8 mouse cellular contexts compared by ENCODE assay signal in the genomic region with DNA sequence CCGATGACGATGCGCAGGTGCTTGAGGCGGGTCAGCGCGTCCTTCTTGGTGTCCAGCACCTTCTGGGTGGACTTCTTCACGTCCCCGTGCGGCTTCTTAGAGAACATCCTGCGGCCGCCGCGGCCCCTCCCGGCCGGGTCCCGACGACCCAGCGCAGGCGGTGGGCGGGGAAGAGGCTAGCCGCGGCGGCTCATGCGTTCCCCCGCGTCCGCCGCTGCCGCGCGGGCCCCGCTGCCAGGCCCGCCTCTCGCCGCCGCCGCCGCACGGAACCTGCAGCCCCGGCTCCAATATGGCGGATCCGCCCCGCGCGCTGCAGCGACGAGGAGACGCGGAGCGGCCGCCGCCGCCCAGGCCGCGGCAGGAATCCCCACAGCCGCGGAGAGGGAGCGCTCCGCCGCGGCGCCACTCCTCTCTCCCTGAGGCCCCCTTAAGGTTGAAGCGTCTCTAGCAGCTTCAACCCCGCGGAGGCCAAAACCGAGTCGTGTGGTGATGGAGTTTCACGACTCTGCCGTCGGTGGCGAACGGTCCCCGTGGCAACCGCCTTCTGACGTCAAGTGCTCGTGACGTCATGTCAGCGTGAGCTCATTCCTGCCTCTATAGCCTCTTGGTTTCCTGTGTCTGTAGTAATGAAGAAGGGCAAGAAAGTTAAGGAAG. TPM values are rescaled to one million over a fixed set of nuclear protein-coding genes. Genes with fewer than 3 reads are reported as not detected.
A peak's percentile ranks its signal among the peaks of the same experiment; 100 is the strongest.
DNase-seq lines count a peak whose midpoint lies in the region; ATAC-seq and TF ChIP-seq lines count a peak whose summit lies in the region.

A gene (minus strand): TSS at position 507 of the 654 bp plus-strand sequence.

- peak; percentile 84 for DNase-seq in G1E (ENCODE audit: low spot score)
- DNase-seq in cerebellum, adult 18-20 months: peak; percentile 84 to 87
- DNase-seq in forebrain, postnatal 0 days: peak; percentile 97
- DNase-seq in heart, postnatal 4 days: peak; percentile 92
- peak; percentile 85 to 86 for DNase-seq in layer of hippocampus, adult 8-10 months (ENCODE audit: low spot score in 2 of 2)
- peak; percentile 74 for DNase-seq in ovary, adult 18-20 months (ENCODE audit: low spot score)
- peak; percentile 96 for DNase-seq in thymus, postnatal 0 days (ENCODE audit: low spot score)

- peak; percentile 94 for ATAC-seq in G1E (ENCODE audit: extremely low read depth, insufficient number of reproducible peaks, low FRiP score, poor library complexity, severe bottlenecking)
- peak; percentile 98 for ATAC-seq in forebrain, postnatal 0 days
- ATAC-seq in lung, embryonic 15.5 days (ENCODE audit: borderline replicate concordance, extremely low read depth, low FRiP score, low TSS enrichment): peak; percentile 95

- H3K4me2 ChIP-seq in forebrain, postnatal 0 days (ENCODE audit: low read depth): peak within 1 kb of the TSS; percentile 69
- peak within 1 kb of the TSS; percentile 75 for H3K4me2 ChIP-seq in lung, embryonic 15.5 days

- peaks cover 3% of the 10 kb centered on the region for H3K9me3 ChIP-seq in G1E (replicated peaks)
- no peaks in the 10 kb centered on the region for H3K9me3 ChIP-seq in forebrain, postnatal 0 days (ENCODE audit: low read length)
- no peaks in the 10 kb centered on the region for H3K9me3 ChIP-seq in lung, embryonic 15.5 days

- 0 out of 2 replicates have a peak, but pooled peaks cover 3% of the 10 kb centered on the region for H3K27me3 ChIP-seq in G1E (ENCODE audit: insufficient read depth, low read length)
- H3K27me3 ChIP-seq in forebrain, postnatal 0 days (ENCODE audit: insufficient read depth, low read length): no peaks in the 10 kb centered on the region
- no peaks in the 10 kb centered on the region for H3K27me3 ChIP-seq in lung, embryonic 15.5 days

- peaks cover 41% of the 10 kb centered on the region for H3K4me1 ChIP-seq in G1E (ENCODE audit: insufficient read depth, low read depth, low read length)
- H3K4me1 ChIP-seq in forebrain, postnatal 0 days (ENCODE audit: insufficient read depth): 0 out of 2 replicates have a peak, but pooled peaks cover 7% of the 10 kb centered on the region
- H3K4me1 ChIP-seq in lung, embryonic 15.5 days: no peaks in the 10 kb centered on the region

- H3K27ac ChIP-seq in forebrain, postnatal 0 days (ENCODE audit: low read depth, low read length): peak within 1 kb of the TSS; percentile 94
- peak within 1 kb of the TSS; percentile 94 for H3K27ac ChIP-seq in lung, embryonic 15.5 days

- peak within 1 kb of the TSS; percentile 87 for H3K4me3 ChIP-seq in G1E (ENCODE audit: low read depth, low read length)
- H3K4me3 ChIP-seq in forebrain, postnatal 0 days (ENCODE audit: low read depth, low read length): peak within 1 kb of the TSS; percentile 90
- H3K4me3 ChIP-seq in lung, embryonic 15.5 days: peak within 1 kb of the TSS; percentile 84

- no peak for TF ChIP-seq CTCF in G1E (IDR thresholded peaks at IDR 0.05; ENCODE audit: low read depth, low read length)
- peak; percentile 68 for TF ChIP-seq CTCF in forebrain, postnatal 0 days (IDR thresholded peaks at IDR 0.05; ENCODE audit: low read depth)

- peaks cover 5% of the 10 kb centered on the region for H3K36me3 ChIP-seq in G1E (replicated peaks)
- H3K36me3 ChIP-seq in forebrain, postnatal 0 days (ENCODE audit: insufficient read depth): no peaks in the 10 kb centered on the region
- no peaks in the 10 kb centered on the region for H3K36me3 ChIP-seq in lung, embryonic 15.5 days

- H3K9ac ChIP-seq in forebrain, postnatal 0 days: peak within 1 kb of the TSS; percentile 91
- H3K9ac ChIP-seq in lung, embryonic 15.5 days: peak within 1 kb of the TSS; percentile 85

- under 1% methylated on average over 75 of the region's 78 CpGs for WGBS in forebrain, postnatal 0 days
- under 1% methylated on average over 61 of the region's 78 CpGs for WGBS in lung, embryonic 15.5 days

RNA-seq across cellular contexts. Expression of the gene that starts here (rescaled TPM):
- 169 and 177 TPM in 2 replicates for total RNA-seq in G1E (2014; fragmentation: Nextera tagmentation)
- 49.1 and 57.9 TPM in 2 replicates for total RNA-seq in G1E (2017)
- polyA plus RNA-seq in G1E (2012): 13.3 and 13.6 TPM in 2 replicates
- total RNA-seq in forebrain, postnatal 0 days (2014; rRNA removed): 88.4 and 107 TPM in 2 replicates
- polyA plus RNA-seq in forebrain, postnatal 0 days (2015; fragmentation: Nextera tagmentation; extraction: Ambion mirVana): 9.9 and 14.8 TPM in 2 replicates
- 10 to 100 TPM; 46.7 to 54.8 TPM for total RNA-seq in heart, postnatal 4 days (2021)
- 100 to 1,000 TPM in 3 of 4 experiments, 10 to 100 TPM in 1; 98.5 to 138 (median 121) TPM for total RNA-seq in layer of hippocampus, adult 8-10 months (2022)
- 14.9 and 18.2 TPM in 2 replicates for polyA plus RNA-seq in lung, embryonic 15.5 days (2015; fragmentation: Nextera tagmentation; extraction: Ambion mirVana)
- 14.4 and 15.7 TPM in 2 replicates for polyA plus RNA-seq in thymus, postnatal 0 days (2015; fragmentation: Nextera tagmentation; extraction: Ambion mirVana)

Comparison
In these comparisons a context has a peak if more than half of its experiments do, and no peak if none do; other contexts are left out.
1. Peak in every context shown above with its lines: DNase-seq, ATAC-seq, H3K4me3 ChIP-seq and H3K27ac ChIP-seq.